Mouse (Mus musculus) heart, postnatal 0 days (tissue): ENCODE results near the gene Akap2. TPM values are rescaled to one million over a fixed set of nuclear protein-coding genes. Genes with fewer than 3 reads are reported as not detected.

ENCODE experiments used
- ATAC-seq: fragments of 200-750 bp; cut with Nextera tagmentation; 2 replicates; pipeline ENCODE4 v1.8.0; 2017; ENCODE audit warnings: low read depth, moderate number of reproducible peaks, moderate library complexity; ENCODE audit not compliant: insufficient read depth
- DNase-seq: peaks from one replicate; pipeline ENCODE4 v3.0.0-alpha.2; 2016; ENCODE audit warnings: low spot score
- H3K27ac ChIP-seq: fragments of 300-500 bp; sonication (generic); 2 replicates; pipeline ENCODE4 v1.5.1; 2014; ENCODE audit warnings: low read depth, mild to moderate bottlenecking
- H3K27me3 ChIP-seq: fragments of 300-500 bp; sonication (generic); 2 replicates; pipeline ENCODE4 v1.6.1; 2014; ENCODE audit warnings: low read length, mixed read lengths; ENCODE audit not compliant: control insufficient read depth, insufficient read depth
- H3K36me3 ChIP-seq: fragments of 300-500 bp; sonication (generic); replicated peaks from 2 replicates; pipeline ENCODE4 v1.6.1; 2014; ENCODE audit warnings: low read length, mixed read lengths; ENCODE audit not compliant: control insufficient read depth, insufficient read depth
- H3K4me1 ChIP-seq: fragments of 300-500 bp; sonication (generic); 2 replicates; pipeline ENCODE4 v1.6.1; 2014; ENCODE audit warnings: antibody characterized with exemption; ENCODE audit not compliant: control insufficient read depth, insufficient read depth
- H3K4me2 ChIP-seq: fragments of 300-500 bp; sonication (generic); 2 replicates; pipeline ENCODE4 v1.6.1; 2014; ENCODE audit warnings: low read depth, mild to moderate bottlenecking, low read length, moderate library complexity
- H3K4me3 ChIP-seq: fragments of 300-500 bp; sonication (generic); 2 replicates; pipeline ENCODE4 v1.5.1; 2014; ENCODE audit warnings: low read depth, low read length
- H3K9ac ChIP-seq: fragments of 300-500 bp; sonication (generic); replicated peaks from 2 replicates; pipeline ENCODE4 v1.6.1; 2014; ENCODE audit warnings: low read depth, low read length, mixed read lengths
- H3K9me3 ChIP-seq: fragments of 300-500 bp; sonication (generic); replicated peaks from 2 replicates; pipeline ENCODE4 v1.6.1; 2016; ENCODE audit warnings: low read length; ENCODE audit not compliant: control insufficient read depth
- CTCF ChIP-seq: IDR thresholded peaks from 2 replicates; pipeline ENCODE4 v1.5.1; 2016; ENCODE audit warnings: antibody characterized with exemption, control low read depth, low read depth
- EP300 ChIP-seq: IDR thresholded peaks from 2 replicates; pipeline ENCODE4 v1.6.1; 2016; ENCODE audit warnings: antibody characterized with exemption, low read depth
- WGBS: fragments of 180-500 bp; shearing (Covaris S2); extraction: QIAGEN DNeasy Blood & Tissue Kit; methylation state at CpG from one replicate; pipeline ENCODE4 v1.1.7; 2014; 5-methylcytosine and 5-hydroxymethylcytosine counted together
- polyA plus RNA-seq: library from polyadenylated mRNA; unstranded; fragments of >200 nt; fragmentation: Nextera tagmentation; extraction: Ambion mirVana; gene quantifications from 2 replicates; pipeline ENCODE4 v1.2.1, GENCODE M21; 2015
- total RNA-seq: library from RNA; depleted of rRNA; stranded (reverse); fragments of >200 nt; gene quantifications from 2 replicates; pipeline ENCODE4 v1.2.3, GENCODE M21; 2014; ENCODE audit warnings: low replicate concordance

The Akap2 gene
- total and polyA plus RNA-seq, 2 experiments from 2014 or later, result 37.7 to 64.1 TPM

DNA sequence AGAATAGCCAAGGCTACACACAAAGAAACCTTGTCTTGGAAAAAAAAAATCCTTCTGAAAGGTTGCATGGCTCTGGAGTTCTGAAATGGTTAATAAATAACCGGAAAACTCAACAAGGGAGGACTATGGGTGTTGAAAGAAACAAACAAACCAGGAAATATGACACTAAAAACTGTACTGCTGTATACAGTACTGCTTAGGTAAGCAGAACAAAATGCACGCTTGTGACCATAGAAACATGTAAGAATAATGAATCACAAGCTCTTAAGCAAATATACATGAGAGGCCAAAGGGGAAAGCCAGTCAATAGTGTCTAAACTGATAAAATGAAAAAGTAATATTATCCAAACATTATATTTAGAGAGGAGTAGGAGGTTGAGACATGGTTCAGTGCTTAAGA lies 97.9 kb downstream of the Akap2 start:
- Histone ChIP-seq H3K4me3 (no peak overlapping the region), H3K9me3 (no peaks in the 10 kb centered on the region), H3K4me2 (no peak overlapping the region), H3K4me1 (peaks cover 23% of the 10 kb centered on the region), H3K36me3 (peaks cover 10% of the 10 kb centered on the region; the same call in 1 of the 2 replicates), H3K9ac (no peak overlapping the region), H3K27ac (no peak overlapping the region), H3K27me3 (no peaks in the 10 kb centered on the region)
- DNase-seq (no peak), ATAC-seq (no peak)
- TF ChIP-seq CTCF, result no peak
- no peak for TF ChIP-seq EP300
- 87% methylated on average over 2 of the region's 2 CpGs for WGBS

DNA sequence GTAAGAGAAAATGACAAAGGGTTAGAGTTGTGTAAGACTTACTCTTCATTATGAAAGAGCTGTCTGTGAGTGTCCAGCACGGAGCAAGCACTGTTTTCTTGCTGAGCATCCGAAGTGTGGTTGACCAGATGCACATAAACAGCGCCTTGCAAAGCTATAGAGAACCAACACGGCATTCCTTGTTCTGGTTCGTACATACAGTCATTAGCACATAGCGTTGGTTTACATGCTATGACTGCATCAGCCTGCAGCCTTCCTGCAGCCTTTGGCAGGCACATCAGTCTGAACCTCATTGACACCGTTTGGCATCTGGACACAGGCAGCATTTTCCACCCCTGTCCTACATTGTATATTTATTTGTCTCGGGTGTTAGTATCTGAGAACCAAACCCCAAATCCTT lies 98.7 kb downstream of the Akap2 start:
- WGBS, result 87% methylated on average over 8 of the region's 8 CpGs
- no peak for TF ChIP-seq CTCF
- no peak for TF ChIP-seq EP300

DNA sequence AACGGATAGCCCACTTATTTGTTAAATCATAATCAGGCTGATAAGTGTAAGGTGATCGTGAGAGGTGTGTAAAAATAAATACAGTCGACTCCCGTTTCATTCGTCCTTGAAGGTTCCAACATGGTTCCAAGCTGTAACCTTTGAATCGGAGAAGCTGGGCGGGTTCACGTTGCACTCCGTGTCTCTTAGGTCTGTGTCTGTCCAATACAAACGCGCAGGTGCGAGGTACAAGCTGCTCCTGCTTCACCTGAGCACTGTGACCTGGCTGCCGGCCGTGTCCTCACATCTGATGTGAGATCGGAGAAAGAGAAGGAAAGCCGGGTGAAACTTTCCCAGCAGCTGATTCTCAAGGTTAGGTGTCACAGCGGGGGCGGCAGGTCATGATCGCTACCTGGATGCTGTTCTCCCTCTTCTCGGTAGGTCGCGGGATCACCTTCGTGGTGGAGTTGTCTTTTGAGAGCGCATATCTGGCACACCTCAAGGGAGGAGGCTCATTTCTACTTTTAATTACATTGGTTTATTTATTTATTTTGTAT lies 103.5 kb downstream of the Akap2 start:
- WGBS, result 74% methylated on average over 24 of the region's 24 CpGs
- peak overlapping the region; percentile 68; the same call in 1 of the 2 replicates for H3K27ac ChIP-seq
- peaks cover 28% of the 10 kb centered on the region for H3K4me1 ChIP-seq
- peaks cover 15% of the 10 kb centered on the region; the same call in 1 of the 2 replicates for H3K36me3 ChIP-seq
- TF ChIP-seq CTCF (no peak), EP300 (no peak)
- H3K4me2 ChIP-seq, result no peak overlapping the region
- no peaks in the 10 kb centered on the region for H3K27me3 ChIP-seq
- DNase-seq (no peak), ATAC-seq (no peak)
- no peaks in the 10 kb centered on the region for H3K9me3 ChIP-seq
- no peak overlapping the region for H3K9ac ChIP-seq
- H3K4me3 ChIP-seq, result no peak overlapping the region

More for the DNA sequence above, 98.7 kb downstream of the Akap2 start:
- ATAC-seq (no peak), DNase-seq (no peak)
- Histone ChIP-seq H3K36me3 (peaks cover 10% of the 10 kb centered on the region; the same call in 1 of the 2 replicates), H3K9me3 (no peaks in the 10 kb centered on the region), H3K9ac (no peak overlapping the region), H3K4me1 (peaks cover 27% of the 10 kb centered on the region), H3K4me2 (no peak overlapping the region), H3K4me3 (no peak overlapping the region), H3K27ac (no peak overlapping the region), H3K27me3 (no peaks in the 10 kb centered on the region)

DNA sequence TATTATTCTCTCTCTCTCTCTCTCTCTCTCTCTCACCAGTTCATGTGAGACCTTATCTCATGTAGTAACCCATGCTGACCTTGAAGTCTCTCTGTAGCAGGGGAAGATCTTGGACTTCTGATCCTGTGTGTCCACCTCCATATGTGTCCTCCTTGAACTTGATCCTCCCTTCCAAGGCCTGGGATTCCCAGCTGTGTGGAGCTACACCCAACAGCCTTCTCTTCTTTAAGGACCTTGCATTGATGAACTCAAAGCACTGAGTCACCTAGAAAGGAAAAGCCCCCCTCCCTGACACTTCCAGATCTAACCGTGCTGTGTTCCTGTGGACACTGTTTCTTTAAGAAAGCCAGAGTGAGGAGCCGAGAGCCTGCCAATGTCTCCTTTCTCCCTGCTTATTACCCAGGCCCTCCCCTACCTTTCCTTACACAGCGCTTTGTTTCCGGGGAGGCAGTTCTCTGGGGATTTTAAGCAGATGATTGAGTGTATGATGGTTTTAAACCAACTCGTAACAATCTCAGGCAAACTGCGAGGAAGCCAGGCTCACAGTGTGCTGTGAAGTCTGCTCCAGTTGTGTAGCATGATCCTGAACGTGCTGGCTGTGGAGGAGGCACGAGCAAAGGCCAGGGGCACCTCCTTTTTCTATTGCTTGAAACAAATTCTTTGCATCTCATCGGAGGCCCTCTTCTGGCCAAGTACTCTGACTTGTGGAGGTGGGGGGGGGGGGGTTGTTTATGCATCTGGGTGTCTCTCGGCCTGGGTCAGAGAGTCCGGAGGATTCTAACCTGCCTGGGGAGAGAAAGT lies 104.3 kb downstream of the Akap2 start:
- WGBS, result 26% methylated on average over 11 of the region's 11 CpGs
- ATAC-seq (0 out of 2 replicates have a peak, but pooled peaks have one; percentile 14), DNase-seq (no peak)
- H3K36me3 ChIP-seq, result peaks cover 13% of the 10 kb centered on the region; the same call in 1 of the 2 replicates
- peak overlapping the region; percentile 16; the same call in 1 of the 2 replicates for H3K9ac ChIP-seq
- peaks cover 28% of the 10 kb centered on the region for H3K4me1 ChIP-seq
- TF ChIP-seq EP300 (no peak), CTCF (no peak)
- H3K27ac ChIP-seq, result peak overlapping the region; percentile 68
- H3K4me2 ChIP-seq, result peak overlapping the region; percentile 40
- no peaks in the 10 kb centered on the region for H3K9me3 ChIP-seq
- H3K4me3 ChIP-seq, result no peak overlapping the region
- H3K27me3 ChIP-seq, result no peaks in the 10 kb centered on the region

DNA sequence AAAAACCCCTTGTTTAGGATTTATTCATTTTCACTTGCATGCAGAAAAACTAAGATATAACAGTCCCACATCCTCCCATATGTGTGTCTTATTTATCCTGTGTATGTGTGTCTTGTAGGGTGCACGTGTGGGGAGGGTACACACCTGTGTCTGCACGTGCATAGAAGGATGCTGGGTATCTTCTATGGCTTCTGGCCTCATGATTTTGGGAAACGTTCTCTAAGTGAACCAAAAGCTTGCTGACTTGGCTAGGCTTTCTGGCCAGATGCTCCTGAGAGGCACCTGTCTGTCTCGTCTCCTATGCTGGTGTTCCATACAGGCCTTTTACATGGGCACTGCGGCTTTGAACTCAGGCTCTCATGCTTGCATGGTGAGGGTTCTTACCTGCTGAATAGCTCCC lies 105.2 kb downstream of the Akap2 start:
- no peak overlapping the region for H3K27ac ChIP-seq
- 77% methylated on average over 5 of the region's 5 CpGs for WGBS
- H3K36me3 ChIP-seq, result 0 out of 2 replicates have a peak, but pooled peaks cover 4% of the 10 kb centered on the region
- H3K9me3 ChIP-seq, result no peaks in the 10 kb centered on the region
- DNase-seq, result no peak
- no peak for ATAC-seq
- no peak overlapping the region for H3K4me2 ChIP-seq
- H3K27me3 ChIP-seq, result no peaks in the 10 kb centered on the region
- no peak for TF ChIP-seq CTCF
- no peak for TF ChIP-seq EP300
- H3K4me1 ChIP-seq, result peaks cover 28% of the 10 kb centered on the region
- H3K4me3 ChIP-seq, result no peak overlapping the region
- no peak overlapping the region for H3K9ac ChIP-seq
